Mouse (Mus musculus) heart, embryonic 12.5 days (tissue): ENCODE data around the gene Borcs5. TPM values are rescaled to one million over a fixed set of nuclear protein-coding genes. Genes with fewer than 3 reads are reported as not detected.
A peak's percentile ranks its signal among the peaks of the same experiment; 100 is the strongest.

Experiments used
- ATAC-seq: fragments of 200-750 bp; cut with Nextera tagmentation; 2 replicates; pipeline ENCODE4 v1.8.0; 2017; ENCODE audit warnings: moderate TSS enrichment, moderate library complexity; ENCODE audit not compliant: insufficient number of reproducible peaks, low FRiP score
- H3K27ac ChIP-seq: fragments of 300-500 bp; sonication (generic); 2 replicates; pipeline ENCODE4 v1.5.1; 2016; ENCODE audit warnings: mild to moderate bottlenecking, moderate library complexity; ENCODE audit not compliant: poor library complexity, severe bottlenecking
- H3K27me3 ChIP-seq: fragments of 300-500 bp; sonication (generic); replicated peaks from 2 replicates; pipeline ENCODE4 v1.6.1; 2016; ENCODE audit warnings: mild to moderate bottlenecking, moderate library complexity
- H3K36me3 ChIP-seq: fragments of 300-500 bp; sonication (generic); 2 replicates; pipeline ENCODE4 v1.6.1; 2016; ENCODE audit warnings: mild to moderate bottlenecking, moderate library complexity
- H3K4me1 ChIP-seq: fragments of 300-500 bp; sonication (generic); replicated peaks from 2 replicates; pipeline ENCODE4 v1.6.1; 2016; ENCODE audit warnings: mild to moderate bottlenecking
- H3K4me2 ChIP-seq: fragments of 300-500 bp; sonication (generic); 2 replicates; pipeline ENCODE4 v1.6.1; 2016; ENCODE audit warnings: mild to moderate bottlenecking, moderate library complexity
- H3K4me3 ChIP-seq: fragments of 300-500 bp; sonication (generic); 2 replicates; pipeline ENCODE4 v1.5.1; 2016; ENCODE audit warnings: mild to moderate bottlenecking
- H3K9ac ChIP-seq: fragments of 300-500 bp; sonication (generic); 2 replicates; pipeline ENCODE4 v1.6.1; 2016; ENCODE audit warnings: mild to moderate bottlenecking, moderate library complexity
- H3K9me3 ChIP-seq: fragments of 300-500 bp; sonication (generic); replicated peaks from 2 replicates; pipeline ENCODE4 v1.6.1; 2016; ENCODE audit warnings: mild to moderate bottlenecking, moderate library complexity
- WGBS: fragments of 180-500 bp; shearing (Covaris S2); methylation state at CpG from one replicate; pipeline ENCODE4 v1.1.7; 2016; 5-methylcytosine and 5-hydroxymethylcytosine counted together
- polyA plus RNA-seq: library from polyadenylated mRNA; unstranded; fragments of >200 nt; fragmentation: Nextera tagmentation; extraction: Ambion mirVana; gene quantifications from 2 replicates; pipeline ENCODE4 v1.2.1, GENCODE M21; 2016

The Borcs5 gene
- polyA plus RNA-seq, 1 experiment from 2014 or later = 14.8 TPM

DNA sequence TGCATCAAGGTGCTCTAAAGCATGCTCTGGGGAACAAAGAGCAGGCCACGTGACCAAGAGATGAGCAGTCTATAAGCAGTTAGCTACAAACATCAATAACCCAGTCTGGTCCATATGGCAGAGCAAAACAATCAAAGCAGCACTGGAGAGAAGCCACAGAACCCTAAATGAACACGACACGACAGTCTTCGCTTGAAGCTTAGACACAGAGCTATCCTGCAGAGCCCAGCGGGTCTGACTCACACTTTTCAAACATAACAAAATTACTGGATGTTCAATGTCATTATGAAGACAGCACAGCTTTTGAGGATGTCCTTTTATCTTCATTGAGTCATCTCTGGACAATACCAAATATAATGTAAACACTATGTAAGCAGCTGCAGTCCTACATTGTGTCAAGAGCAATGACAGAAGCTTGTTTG lies 94.5 kb downstream of the Borcs5 start:
- H3K4me3 ChIP-seq = no peak overlapping the region
- no peaks in the 10 kb centered on the region for H3K27me3 ChIP-seq
- ATAC-seq = no peak
- no peaks in the 10 kb centered on the region for H3K9me3 ChIP-seq
- peaks cover 12% of the 10 kb centered on the region for H3K4me1 ChIP-seq
- 85% methylated on average over 5 of the region's 5 CpGs for WGBS
- no peak overlapping the region for H3K27ac ChIP-seq
- H3K9ac ChIP-seq = no peak overlapping the region
- H3K36me3 ChIP-seq = peaks cover 36% of the 10 kb centered on the region
- H3K4me2 ChIP-seq = no peak overlapping the region

DNA sequence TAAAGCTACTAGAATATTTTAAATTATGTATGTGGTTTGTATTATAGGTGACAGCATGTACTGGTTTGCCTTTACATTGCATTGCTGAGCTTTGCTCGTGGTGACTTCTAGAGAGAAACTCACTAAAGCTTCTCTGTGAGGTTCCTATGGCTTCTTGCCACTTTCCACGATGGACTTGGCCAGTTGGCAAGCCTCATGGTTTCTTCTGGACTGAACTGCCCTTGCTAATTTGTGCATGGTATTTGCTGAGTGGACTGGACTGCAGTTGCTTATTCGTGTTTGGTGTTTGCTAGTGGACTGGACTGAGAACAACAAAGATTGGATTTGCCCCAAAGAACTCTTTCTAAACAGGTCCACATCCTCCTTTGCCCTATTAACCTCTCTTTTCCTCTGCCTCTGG lies 97.5 kb downstream of the Borcs5 start:
- H3K36me3 ChIP-seq = peaks cover 47% of the 10 kb centered on the region
- H3K9me3 ChIP-seq = no peaks in the 10 kb centered on the region
- H3K4me1 ChIP-seq = no peaks in the 10 kb centered on the region
- no peak overlapping the region for H3K9ac ChIP-seq
- WGBS = 92% methylated on average over 3 of the region's 3 CpGs
- no peak overlapping the region for H3K4me2 ChIP-seq
- no peak overlapping the region for H3K27ac ChIP-seq
- ATAC-seq = no peak
- no peak overlapping the region for H3K4me3 ChIP-seq
- no peaks in the 10 kb centered on the region for H3K27me3 ChIP-seq

DNA sequence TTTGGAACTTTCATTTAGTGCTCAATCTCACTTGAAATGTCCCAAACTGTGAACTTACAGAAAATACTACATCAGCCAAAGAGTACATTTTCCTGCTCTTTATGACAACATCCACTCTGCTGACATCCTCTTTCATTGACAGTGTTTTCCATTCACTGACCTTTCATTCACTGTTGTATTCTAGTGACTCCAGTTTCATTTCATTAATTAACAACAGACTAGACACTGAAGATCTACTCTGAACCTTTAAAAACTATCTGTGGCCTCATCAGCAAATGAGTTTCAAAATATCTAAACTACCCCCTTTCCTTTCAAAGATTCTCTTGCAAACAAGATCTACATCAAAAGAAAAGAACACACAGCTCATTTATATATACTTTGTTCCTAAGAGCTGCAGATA lies 104.3 kb downstream of the Borcs5 start:
- Histone ChIP-seq H3K9me3 (no peaks in the 10 kb centered on the region), H3K27me3 (no peaks in the 10 kb centered on the region), H3K9ac (no peak overlapping the region), H3K4me3 (no peak overlapping the region), H3K4me2 (no peak overlapping the region), H3K27ac (no peak overlapping the region), H3K36me3 (peaks cover 30% of the 10 kb centered on the region), H3K4me1 (peaks cover 3% of the 10 kb centered on the region)
- no peak for ATAC-seq

DNA sequence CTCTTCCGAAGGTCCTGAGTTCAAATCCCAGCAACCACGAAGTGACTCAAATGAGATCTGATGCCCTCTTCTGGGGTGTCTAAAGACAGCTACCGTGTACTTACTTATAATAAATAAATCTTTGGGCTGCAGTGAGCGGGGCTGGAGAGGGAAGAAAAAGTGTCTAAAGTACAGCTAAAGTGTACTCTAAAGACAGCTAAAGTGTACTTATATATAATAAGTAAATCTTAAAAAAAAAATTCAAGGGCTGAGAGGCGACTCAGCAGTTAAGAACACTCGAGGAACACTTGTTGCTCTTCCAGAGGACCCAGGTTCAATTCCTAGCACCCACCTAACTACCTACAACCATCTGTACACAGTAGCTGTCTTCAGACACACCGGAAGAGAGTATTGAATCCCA lies 106.6 kb downstream of the Borcs5 start:
- H3K4me1 ChIP-seq = peaks cover 3% of the 10 kb centered on the region
- H3K27ac ChIP-seq = no peak overlapping the region
- WGBS = 93% methylated on average over 7 of the region's 7 CpGs
- ATAC-seq = no peak
- no peak overlapping the region for H3K9ac ChIP-seq
- no peaks in the 10 kb centered on the region for H3K27me3 ChIP-seq
- no peak overlapping the region for H3K4me2 ChIP-seq
- H3K36me3 ChIP-seq = peaks cover 25% of the 10 kb centered on the region
- H3K9me3 ChIP-seq = no peaks in the 10 kb centered on the region
- H3K4me3 ChIP-seq = no peak overlapping the region

DNA sequence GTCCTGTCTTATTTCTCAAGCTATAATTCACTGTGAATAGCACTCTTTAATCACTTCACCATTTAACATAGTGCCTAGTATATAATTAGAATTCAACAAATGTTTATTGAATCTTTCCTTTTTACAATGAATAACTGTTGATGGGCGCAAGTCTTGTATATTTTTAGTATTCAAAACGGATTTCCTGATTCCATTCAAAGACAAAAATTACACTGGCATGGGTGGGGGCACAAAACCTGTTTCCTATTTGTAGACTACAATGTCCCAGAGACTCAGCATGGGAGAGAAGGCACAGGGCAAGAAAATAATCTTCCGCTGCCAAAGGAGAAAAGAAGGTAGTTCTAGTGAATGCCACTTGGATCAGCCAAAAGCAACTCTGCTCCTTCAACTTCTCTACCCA lies 108.8 kb downstream of the Borcs5 start:
- H3K4me3 ChIP-seq = no peak overlapping the region
- ATAC-seq = no peak
- no peaks in the 10 kb centered on the region for H3K9me3 ChIP-seq
- peaks cover 29% of the 10 kb centered on the region for H3K36me3 ChIP-seq
- peaks cover 6% of the 10 kb centered on the region for H3K4me1 ChIP-seq
- H3K9ac ChIP-seq = no peak overlapping the region
- no peaks in the 10 kb centered on the region for H3K27me3 ChIP-seq
- 89% methylated on average over 3 of the region's 3 CpGs for WGBS
- no peak overlapping the region for H3K27ac ChIP-seq
- H3K4me2 ChIP-seq = no peak overlapping the region

DNA sequence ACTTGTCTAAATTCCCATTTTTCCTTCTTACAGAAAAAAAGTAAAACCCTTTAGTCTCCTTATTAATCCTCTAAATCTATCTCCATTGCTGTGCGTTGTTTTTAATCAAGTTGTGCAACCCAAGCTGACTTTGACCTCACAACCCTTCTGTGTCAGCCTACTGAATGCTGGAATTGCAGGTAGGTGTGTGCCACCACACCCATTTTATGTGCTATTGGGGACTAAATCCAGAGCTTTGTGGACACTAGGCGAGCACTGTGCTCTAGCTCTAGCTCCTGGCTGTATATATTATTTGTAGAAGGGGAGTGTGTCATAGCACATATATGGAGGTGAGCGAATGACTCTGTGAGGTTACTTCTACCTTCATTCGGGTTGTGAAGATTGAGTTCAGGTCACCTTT lies 111.8 kb downstream of the Borcs5 start:
- H3K9ac ChIP-seq = no peak overlapping the region
- H3K4me2 ChIP-seq = no peak overlapping the region
- H3K4me1 ChIP-seq = peaks cover 12% of the 10 kb centered on the region
- H3K36me3 ChIP-seq = peaks cover 31% of the 10 kb centered on the region
- H3K27ac ChIP-seq = no peak overlapping the region
- no peak overlapping the region for H3K4me3 ChIP-seq
- no peak for ATAC-seq
- H3K9me3 ChIP-seq = no peaks in the 10 kb centered on the region
- no peaks in the 10 kb centered on the region for H3K27me3 ChIP-seq
- WGBS = 94% methylated on average over 4 of the region's 4 CpGs

DNA sequence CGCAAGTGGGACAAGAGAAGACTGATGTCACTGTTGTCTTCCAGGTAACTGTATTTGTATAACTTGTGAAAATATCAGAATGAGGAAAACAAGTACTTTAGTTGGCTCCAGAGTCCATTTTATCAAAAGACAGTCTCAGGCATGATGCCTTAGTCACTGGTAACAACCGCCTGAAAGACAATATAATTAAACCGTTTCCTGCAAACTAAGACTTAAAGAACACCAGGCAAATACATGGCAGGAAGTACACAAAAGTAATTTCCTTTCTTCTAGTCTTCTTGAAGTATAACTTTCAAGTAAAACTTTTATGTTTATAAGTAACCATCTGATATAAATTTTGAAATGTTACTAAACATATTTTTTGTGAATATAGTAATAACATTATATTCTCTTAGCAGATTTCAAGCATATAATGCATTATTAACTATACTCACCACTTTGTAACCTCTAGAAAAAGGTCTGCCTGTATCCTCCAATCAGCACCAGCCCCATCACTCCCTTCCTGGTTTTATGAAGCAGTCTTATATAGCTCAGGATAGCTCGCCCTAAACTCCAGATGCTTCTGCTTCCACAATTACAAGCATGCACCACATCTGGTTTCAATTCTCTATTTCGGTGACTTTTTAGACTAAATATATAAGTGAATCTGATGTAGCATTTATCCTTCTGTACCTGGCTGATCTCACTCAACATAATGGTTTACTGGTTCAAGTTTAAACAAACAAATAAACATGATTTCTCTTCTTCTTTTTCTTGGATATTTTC lies 112.8 kb downstream of the Borcs5 start:
- Histone ChIP-seq H3K9ac (no peak overlapping the region), H3K9me3 (no peaks in the 10 kb centered on the region), H3K27ac (no peak overlapping the region), H3K4me1 (peaks cover 12% of the 10 kb centered on the region), H3K4me3 (no peak overlapping the region), H3K36me3 (peaks cover 33% of the 10 kb centered on the region), H3K27me3 (no peaks in the 10 kb centered on the region), H3K4me2 (no peak overlapping the region)
- ATAC-seq = no peak
- WGBS = 84% methylated on average over 5 of the region's 5 CpGs

DNA sequence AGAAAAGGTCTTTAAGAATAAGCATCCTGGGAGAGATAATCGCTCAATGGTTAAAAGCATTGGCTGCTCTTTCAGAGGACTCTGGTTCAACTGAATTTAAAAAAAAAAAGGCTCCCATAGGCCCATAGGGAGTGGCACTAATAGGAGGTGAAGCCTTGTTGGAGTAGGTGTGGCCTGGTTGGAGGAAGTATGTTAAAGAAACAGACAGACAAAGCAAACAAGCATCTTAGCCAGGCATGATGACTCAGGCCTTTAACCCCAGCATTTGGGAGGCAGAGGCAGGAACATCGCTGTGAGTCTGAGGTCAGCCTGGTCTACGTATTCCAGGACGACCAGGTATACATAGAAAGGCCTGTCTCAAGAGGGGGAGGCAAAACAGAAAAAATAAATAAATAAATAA lies 114.1 kb downstream of the Borcs5 start:
- H3K27ac ChIP-seq = 0 out of 2 replicates have a peak overlapping the region, but pooled peaks have one; percentile 20
- WGBS = 87% methylated on average over 4 of the region's 4 CpGs
- peak; percentile 75 for ATAC-seq
- peaks cover 38% of the 10 kb centered on the region for H3K36me3 ChIP-seq
- H3K27me3 ChIP-seq = no peaks in the 10 kb centered on the region
- H3K9ac ChIP-seq = no peak overlapping the region
- no peaks in the 10 kb centered on the region for H3K9me3 ChIP-seq
- peaks cover 12% of the 10 kb centered on the region for H3K4me1 ChIP-seq
- no peak overlapping the region for H3K4me2 ChIP-seq
- no peak overlapping the region for H3K4me3 ChIP-seq

DNA sequence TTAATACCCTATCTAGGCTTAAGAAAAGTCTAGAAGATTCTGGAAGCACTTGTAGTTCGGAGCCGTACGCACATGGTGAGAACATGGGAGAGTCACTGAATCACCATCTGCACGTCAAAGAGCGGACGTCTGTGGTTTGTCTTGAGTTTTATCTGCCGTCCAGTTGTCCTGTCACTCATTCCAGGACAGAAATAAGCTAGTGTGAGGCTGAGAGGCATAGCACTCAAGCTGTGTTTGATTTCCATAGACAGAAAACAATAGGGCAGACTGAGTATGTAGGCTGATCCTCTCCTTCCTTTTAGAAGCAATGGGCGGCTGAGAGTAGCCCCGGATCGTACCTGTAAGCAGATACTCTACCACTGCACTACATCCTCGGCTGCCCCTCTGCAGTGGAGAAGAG lies 114.5 kb downstream of the Borcs5 start:
- WGBS = 46% methylated on average over 11 of the region's 11 CpGs

DNA sequence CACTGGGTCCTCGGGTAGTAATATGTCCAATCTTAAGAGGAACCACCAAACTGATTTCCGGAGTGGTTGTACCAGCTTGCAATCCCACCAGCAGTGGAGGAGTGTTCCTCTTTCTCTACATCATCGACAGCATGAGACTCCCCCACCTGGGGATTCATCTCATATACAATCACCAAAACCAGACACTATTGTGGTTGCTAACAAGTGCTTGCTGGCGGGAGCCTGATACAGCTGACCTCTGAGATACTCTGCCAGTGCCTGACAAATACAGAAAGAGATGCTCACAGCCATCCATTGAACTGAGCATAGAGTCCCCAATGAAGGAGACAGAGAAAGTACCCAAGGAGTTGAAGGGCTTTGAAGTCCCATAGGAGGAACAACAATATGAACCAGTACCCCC lies 116.7 kb downstream of the Borcs5 start:
- H3K36me3 ChIP-seq = peaks cover 34% of the 10 kb centered on the region
- no peak overlapping the region for H3K27ac ChIP-seq
- no peak for ATAC-seq
- peaks cover 15% of the 10 kb centered on the region for H3K4me1 ChIP-seq
- no peak overlapping the region for H3K9ac ChIP-seq
- H3K4me2 ChIP-seq = no peak overlapping the region
- H3K4me3 ChIP-seq = no peak overlapping the region
- WGBS = 86% methylated on average over 4 of the region's 4 CpGs
- no peaks in the 10 kb centered on the region for H3K9me3 ChIP-seq
- no peaks in the 10 kb centered on the region for H3K27me3 ChIP-seq

More for the DNA sequence above, 114.5 kb downstream of the Borcs5 start:
- peaks cover 12% of the 10 kb centered on the region for H3K4me1 ChIP-seq
- H3K27ac ChIP-seq = peak overlapping the region; percentile 84
- peak overlapping the region; percentile 35 for H3K4me2 ChIP-seq
- peaks cover 42% of the 10 kb centered on the region for H3K36me3 ChIP-seq
- H3K4me3 ChIP-seq = peak overlapping the region; percentile 11
- H3K9ac ChIP-seq = no peak overlapping the region
- no peaks in the 10 kb centered on the region for H3K9me3 ChIP-seq
- no peaks in the 10 kb centered on the region for H3K27me3 ChIP-seq
- peak; percentile 57; the same call in 1 of the 2 replicates for ATAC-seq
